Mouse (Mus musculus) retina, postnatal 1 day (tissue): ENCODE data around the gene Slc7a5.

Experiments used
- DNase-seq: peaks from one replicate; pipeline ENCODE4 v3.0.0-alpha.2; 2012

Gene Slc7a5

DNA sequence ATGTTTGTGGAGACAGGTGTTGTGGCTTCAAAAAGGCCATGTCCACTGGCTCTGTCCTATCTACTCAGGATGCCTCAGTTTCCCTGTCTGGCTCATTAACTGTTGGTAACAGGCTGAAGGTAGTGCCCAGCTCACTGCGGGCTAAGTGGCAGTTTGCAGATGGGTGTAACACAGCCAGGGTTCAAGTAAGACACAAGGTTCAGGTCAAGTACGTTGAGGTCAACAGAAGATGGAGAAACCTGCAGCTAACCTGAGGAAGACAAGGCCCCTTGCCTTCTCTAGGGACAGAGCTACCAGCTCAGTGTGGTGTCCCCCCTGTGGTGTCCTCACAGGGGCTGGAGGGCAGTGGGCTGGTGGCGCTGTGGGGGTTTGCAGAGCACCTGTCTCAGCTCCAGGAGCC is 27.8 kb downstream of the Slc7a5 start:
- no peak for DNase-seq

DNA sequence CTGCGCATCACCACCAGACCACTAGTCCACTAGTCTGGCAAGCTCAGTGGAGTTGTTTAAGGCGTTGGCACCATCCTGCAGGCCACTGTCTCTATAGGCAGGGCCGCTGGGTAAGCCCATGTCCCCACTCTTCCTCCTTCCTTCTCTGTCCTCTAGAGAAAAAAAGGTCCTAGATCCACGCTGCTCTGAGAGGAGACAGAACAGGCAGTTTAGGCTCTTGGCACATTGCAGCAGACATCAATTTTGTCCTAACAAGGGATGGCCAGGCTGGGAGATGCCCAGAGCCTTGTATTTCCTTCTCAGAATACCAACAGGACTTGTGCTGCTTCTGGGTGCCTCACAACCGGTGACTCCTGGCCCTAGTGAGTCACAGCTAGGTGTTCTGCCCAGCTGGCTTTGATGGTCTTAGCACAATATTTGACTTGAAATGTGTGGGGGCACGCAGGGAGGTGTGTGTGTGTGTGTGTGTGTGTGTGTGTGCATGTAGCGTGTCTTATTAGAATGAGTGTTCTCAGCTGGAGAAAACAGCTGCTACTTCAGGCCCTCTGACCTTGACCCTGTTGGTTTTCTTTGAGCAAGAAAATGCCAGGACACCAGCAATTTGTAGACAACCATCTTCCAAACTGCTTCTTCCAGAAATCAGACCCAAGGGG is 29.5 kb downstream of the Slc7a5 start:
- no peak for DNase-seq

- no peak for DNase-seq
These were observed 30.3 kb downstream of the Slc7a5 start for GRCm38 (mm10) chr8:121877212-121877611.

GRCm38 (mm10) chr8:121875517-121875916 is 32.0 kb downstream of the Slc7a5 start:
- no peak for DNase-seq

DNA sequence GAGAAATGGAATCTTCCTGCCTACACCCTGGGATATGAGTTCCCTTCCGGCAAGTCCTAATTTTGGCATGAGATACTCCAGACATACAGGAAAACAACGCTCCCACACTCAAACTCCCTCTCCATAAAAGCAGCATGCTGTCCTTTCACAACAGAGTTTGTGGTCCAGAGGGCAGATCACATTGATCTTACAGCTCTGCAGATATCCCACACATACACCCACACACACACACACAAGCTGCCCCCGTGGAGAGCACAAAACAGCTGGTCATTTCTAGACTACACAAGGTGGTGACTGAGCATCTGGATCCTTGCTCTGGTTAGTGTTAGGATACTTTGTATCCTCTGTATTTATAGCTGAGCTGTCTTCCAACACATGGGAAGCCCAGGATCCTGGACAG is 32.4 kb downstream of the Slc7a5 start:
- no peak for DNase-seq

DNA sequence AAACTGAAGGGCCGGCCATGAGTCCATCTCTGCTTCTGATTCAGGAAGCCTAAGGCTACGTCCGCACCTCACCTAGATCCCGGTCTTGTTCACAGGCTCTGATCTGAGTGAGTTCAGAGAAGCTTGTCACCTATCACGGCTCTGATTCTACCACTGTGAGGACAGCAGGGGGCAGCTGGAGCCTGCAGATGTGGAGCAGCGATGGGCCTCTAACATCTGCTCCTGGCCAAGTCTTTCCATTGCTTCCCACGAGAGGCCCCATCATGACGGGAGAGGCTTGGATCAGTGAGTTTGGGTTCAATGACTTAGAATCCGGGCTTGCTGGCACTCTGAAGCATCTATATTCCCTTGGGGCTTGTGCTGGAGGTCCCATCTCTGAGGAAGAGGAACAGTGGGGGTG is 33.5 kb downstream of the Slc7a5 start:
- DNase-seq: no peak

GRCm38 (mm10) chr8:121871833-121872440 is 35.6 kb downstream of the Slc7a5 start:
- peak; percentile 59 for DNase-seq

DNA sequence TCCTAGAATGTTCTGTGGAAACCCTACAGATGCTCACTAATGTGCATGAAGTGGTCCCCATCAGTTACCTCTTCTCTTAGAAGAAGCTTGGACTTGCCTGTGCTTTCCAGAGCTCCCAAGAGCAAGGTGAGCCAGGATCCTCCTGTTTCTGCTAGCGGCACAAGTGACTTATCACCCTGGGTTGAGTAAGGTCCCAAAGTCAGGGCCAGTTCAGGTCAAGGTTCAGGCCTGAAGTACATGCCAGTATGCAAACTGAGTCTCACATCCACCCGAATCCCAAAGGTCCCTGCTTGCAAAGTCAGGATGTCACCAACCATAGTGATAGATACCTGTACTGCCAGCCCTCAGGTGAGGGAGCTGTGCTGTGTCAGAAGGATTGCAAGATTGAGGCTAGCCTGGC is 37.3 kb downstream of the Slc7a5 start:
- no peak for DNase-seq

- peak; percentile 87 for DNase-seq
These were observed 38.6 kb downstream of the Slc7a5 start for GRCm38 (mm10) chr8:121868896-121869295.

- DNase-seq: no peak
These were observed 39.3 kb downstream of the Slc7a5 start for GRCm38 (mm10) chr8:121868196-121868595.

GRCm38 (mm10) chr8:121865356-121865755 is 42.1 kb downstream of the Slc7a5 start:
- DNase-seq: no peak

DNA sequence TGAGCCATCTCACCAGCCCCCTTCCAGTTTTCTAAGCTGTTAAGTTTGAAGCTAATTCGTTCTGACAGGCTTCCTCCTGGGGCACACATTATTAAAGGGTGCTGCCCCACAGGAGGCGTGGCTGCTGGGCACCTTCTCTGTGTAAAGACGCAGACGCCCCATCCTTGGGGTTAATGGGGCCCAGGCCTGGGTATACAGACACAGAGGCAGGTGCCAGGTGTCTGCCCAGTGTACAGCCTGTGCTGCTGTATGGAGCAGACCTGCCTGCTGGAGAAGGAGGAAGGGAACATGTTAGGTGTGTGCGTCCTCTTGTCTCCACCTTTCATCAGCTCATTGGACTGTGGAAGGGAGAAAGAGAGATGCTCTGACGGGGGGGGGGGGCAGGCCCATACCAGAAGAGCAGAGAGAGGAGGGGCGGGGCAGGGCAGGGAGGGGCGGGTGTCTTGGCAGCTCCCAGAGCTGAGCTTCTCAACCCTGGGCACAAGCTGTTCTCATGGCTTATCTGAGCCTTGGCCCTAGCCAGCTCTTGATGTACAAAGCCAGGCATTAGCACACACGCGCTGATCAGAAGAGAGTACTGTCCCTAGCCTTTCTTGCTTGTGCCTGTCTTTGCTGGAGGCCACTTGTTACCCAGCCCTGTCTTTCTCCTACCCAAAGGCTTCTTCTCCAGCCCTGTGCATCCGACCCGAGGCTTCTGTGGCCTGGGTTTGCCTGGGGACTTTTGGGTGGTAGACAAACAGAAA is 45.5 kb downstream of the Slc7a5 start:
- DNase-seq: peak; percentile 88

- DNase-seq: no peak
These were observed 46.2 kb downstream of the Slc7a5 start for GRCm38 (mm10) chr8:121861276-121861675.

- no peak for DNase-seq
These were observed 49.7 kb downstream of the Slc7a5 start for GRCm38 (mm10) chr8:121857747-121858146.

- DNase-seq: peak; percentile 64
These were observed 50.2 kb downstream of the Slc7a5 start for GRCm38 (mm10) chr8:121857331-121857730.

- DNase-seq: no peak
These were observed 51.3 kb downstream of the Slc7a5 start for GRCm38 (mm10) chr8:121856071-121856746.

GRCm38 (mm10) chr8:121853586-121853985 is 53.9 kb downstream of the Slc7a5 start:
- no peak for DNase-seq

DNA sequence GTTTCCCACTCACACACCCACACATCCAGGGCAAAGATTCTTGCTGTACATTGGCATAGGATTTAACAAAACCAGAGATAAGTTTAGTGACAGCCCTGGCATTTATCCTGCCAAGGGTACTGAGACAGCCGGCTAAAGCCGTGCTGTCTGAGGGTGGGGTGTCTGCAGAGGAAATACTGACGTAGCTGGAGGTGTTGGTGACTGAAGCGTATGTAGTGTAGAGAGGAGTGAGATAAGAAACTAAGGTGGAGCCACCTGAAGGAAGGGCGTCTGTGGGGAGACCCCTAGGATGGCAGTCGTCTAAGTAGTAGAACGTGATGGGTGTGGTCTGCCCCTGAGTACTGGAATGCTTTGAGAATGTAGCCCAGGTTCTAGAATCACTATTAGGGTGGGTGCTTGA is 55.0 kb downstream of the Slc7a5 start:
- no peak for DNase-seq

DNA sequence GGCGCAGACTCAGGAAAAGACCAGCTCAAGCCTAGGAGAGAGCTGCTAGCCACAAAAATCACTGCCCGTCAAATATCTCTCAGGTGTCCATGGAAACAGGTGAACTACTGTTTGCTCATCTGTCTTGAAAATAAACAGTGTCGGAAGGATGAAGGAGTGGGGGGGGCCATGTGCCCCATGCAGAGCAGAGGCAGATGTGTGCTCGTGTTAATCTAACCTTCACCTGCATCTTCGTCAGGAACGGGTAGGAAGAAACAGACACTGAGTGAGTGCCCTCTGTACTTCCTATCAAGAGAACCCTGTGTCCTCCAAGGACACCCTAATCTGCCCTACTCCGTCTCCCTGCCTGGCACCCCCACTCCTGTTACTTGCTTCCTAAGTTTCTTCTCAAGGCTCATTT is 55.8 kb downstream of the Slc7a5 start:
- no peak for DNase-seq

DNA sequence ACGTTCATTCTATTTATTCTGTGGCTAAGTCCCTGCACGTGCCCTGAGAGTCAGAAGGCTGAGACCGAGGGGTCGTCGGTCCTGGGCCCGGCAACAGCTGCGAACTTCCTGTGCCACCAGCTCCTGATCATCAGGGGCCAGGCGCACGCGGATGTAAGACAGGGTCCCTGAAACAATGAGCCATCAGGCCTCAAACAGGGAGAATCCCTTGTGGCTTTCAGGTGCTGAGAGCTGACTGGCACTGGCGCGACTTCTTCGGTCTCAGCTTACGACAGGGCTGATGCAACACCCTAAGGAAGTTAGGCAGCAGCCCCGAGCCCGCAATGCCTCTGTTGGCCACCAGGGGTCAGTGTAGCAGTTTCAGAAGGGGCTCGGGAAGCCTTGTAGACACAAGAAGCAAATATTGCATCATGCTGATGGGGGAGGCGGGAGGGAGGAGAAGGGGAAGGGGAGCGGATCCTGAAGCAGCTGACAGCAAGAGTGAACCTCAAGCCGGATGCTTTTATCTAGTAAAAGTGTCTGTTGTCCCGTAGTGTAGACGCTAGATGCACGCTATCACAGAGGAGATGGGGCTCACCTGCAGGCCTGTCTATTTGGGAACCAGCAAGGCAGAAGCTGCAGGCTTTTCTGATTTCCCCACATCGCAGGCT is 56.5 kb downstream of the Slc7a5 start:
- DNase-seq: peak; percentile 96

- DNase-seq: no peak
These were observed 57.1 kb downstream of the Slc7a5 start for GRCm38 (mm10) chr8:121850436-121850820.

- peak; percentile 80 for DNase-seq
These were observed 57.5 kb downstream of the Slc7a5 start for GRCm38 (mm10) chr8:121850018-121850417.

DNA sequence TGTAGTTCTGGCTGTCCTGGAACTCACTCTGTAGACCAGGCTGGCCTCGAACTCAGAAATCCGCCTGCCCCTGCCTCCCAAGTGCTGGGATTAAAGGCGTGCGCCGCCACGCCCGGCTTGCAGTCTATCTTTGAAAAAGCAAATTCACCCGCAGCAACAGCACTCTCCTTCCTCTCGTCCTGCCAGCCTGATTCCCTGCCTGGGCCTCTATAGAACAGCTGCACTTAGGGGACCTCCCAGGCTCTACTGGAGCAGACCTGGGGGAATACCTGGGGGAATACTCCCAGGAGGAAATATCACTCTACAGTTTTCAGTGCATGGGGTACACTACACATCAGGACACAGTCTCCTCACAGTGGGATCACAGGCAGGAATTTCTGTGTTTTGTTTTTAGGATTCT is 58.2 kb downstream of the Slc7a5 start:
- DNase-seq: no peak
